Mouse (Mus musculus) kidney, adult 2 months (tissue): ENCODE measurements around the gene Hoxd10.
A peak's percentile ranks its signal among the peaks of the same experiment; 100 is the strongest.

Experiments
- CTCF ChIP-seq: fragments of 200-500 bp; conservative IDR thresholded peaks from 2 replicates; pipeline ENCODE4 v1.5.1; 2011; ENCODE audit warnings: low read depth, mild to moderate bottlenecking, control low read depth, low read length, moderate library complexity, mixed read lengths; ENCODE audit not compliant: insufficient read depth, insufficient read length
- POLR2A ChIP-seq: fragments of 200-500 bp; IDR thresholded peaks from one replicate; pipeline ENCODE4 v1.6.1; 2011; ENCODE audit warnings: low read depth, low read length, control low read depth

DNA sequence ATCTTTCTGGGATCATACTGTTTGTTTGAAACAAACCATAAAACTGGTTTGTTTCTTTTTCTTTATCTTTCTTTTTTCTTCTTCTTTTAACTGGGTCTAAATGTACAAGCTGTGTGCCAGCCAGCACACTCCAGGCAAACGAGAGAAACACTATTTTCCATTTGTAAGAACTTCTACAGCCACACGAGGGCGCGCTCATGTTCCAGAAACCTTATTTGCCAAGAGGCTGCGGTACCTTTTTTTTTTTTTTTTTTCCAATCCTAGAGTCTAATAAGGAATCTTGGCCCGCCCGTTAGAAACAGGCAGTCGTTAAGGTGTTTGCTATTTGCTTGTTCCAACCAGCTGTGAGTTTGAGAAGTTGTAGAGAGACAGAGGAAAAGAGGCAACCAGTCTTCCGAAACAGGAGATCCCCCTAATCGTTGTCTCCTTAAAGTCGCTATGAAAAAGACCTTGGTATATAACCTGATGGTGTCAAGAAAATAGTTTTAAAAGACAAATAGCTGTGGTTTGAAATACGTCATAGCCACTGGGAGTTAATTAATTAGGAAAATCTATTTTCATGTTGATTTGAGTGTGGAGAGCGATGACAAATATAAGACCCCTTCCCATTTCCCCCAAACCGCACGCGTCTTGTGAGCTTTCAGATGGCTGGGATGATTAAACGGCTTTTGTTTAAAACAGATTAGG, 5.3 kb upstream of the Hoxd10 start:
- TF ChIP-seq CTCF, result peak; percentile 60
- no peak for TF ChIP-seq POLR2A
